Mouse (Mus musculus): Measurements from ENCODE around the gene Atp2c2. TPM values are rescaled to one million over a fixed set of nuclear protein-coding genes. Genes with fewer than 3 reads are reported as not detected.

The Atp2c2 gene
- total and polyA plus RNA-seq, 3 experiments: 0.27 to 0.58 TPM; not detected in 1

DNA sequence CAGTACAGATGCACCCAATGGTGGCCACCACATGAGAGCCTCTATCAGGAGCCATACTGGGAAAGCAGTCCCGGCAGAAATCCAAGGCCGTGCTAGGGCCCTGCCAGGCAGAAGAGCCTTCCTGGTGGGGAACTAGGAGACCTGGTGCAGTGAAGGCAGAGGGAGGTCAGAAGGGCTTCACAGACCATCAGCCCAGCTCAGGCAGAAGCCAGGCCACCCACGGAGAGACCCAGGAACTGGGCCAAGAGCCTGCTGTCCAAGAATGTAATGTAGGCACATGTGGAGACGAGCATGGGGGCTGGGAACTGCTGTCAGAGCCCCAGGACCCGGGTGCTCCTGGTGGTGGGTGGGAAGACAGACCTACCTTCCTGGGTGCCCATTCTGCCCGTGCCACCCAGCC lies 34.5 kb upstream of the Atp2c2 start:
- H3K79me2 ChIP-seq (ENCODE audit: control insufficient read depth, insufficient read depth, low read length, poor library complexity): no peaks in the 10 kb centered on the region
- no peak overlapping the region for H3K4me3 ChIP-seq (ENCODE audit: control insufficient read depth in 1 of 2, insufficient read depth in 1 of 2, low read depth in 2 of 2, low read length in 2 of 2)
- no peaks in the 10 kb centered on the region for H3K4me1 ChIP-seq (ENCODE audit: control insufficient read depth in 1 of 2, insufficient read depth in 2 of 2, low read length in 2 of 2)
- H3K9me3 ChIP-seq (replicated peaks; ENCODE audit: insufficient read depth, low read length): no peaks in the 10 kb centered on the region
- H3K36me3 ChIP-seq (ENCODE audit: control insufficient read depth in 1 of 2, insufficient read depth in 2 of 2, low read length in 2 of 2): no peaks in the 10 kb centered on the region
- no peak for DNase-seq (ENCODE audit: low read depth, low spot score)
- TF ChIP-seq UBTF (IDR thresholded peaks at IDR 0.05; ENCODE audit: borderline replicate concordance, insufficient read depth, low read depth, low read length) (no peak), USF1 (IDR thresholded peaks at IDR 0.05; ENCODE audit: low read depth, low read length) (no peak), ETS1 (IDR thresholded peaks at IDR 0.05; ENCODE audit: low read depth, low read length) (no peak), EP300 (IDR thresholded peaks at IDR 0.05; ENCODE audit: low read depth in 1 of 2, low read length in 2 of 2) (no peak), GATA1 (IDR thresholded peaks at IDR 0.05; ENCODE audit: low read depth, low read length) (no peak), TAL1 (IDR thresholded peaks at IDR 0.05; ENCODE audit: low read length) (no peak), TBP (IDR thresholded peaks at IDR 0.05; ENCODE audit: low read depth, low read length) (no peak), HCFC1 (IDR thresholded peaks at IDR 0.05; ENCODE audit: low read depth, low read length) (no peak), MAFK (IDR thresholded peaks at IDR 0.05; ENCODE audit: borderline replicate concordance, low read depth, low read length) (no peak), GABPA (IDR thresholded peaks at IDR 0.05; ENCODE audit: low read depth, low read length) (no peak), MAX (IDR thresholded peaks at IDR 0.05; ENCODE audit: low read length) (no peak), BHLHE40 (IDR thresholded peaks at IDR 0.05; ENCODE audit: borderline replicate concordance, low read depth, low read length) (no peak), POLR2AphosphoS5 (IDR thresholded peaks at IDR 0.05; ENCODE audit: borderline replicate concordance, low read depth, low read length) (no peak), MEF2A (IDR thresholded peaks at IDR 0.05; ENCODE audit: extremely low read depth, insufficient replicate concordance, low read depth, low read length, poor library complexity, severe bottlenecking) (no peak), USF2 (IDR thresholded peaks at IDR 0.05; ENCODE audit: borderline replicate concordance in 1 of 2, insufficient read depth in 1 of 2, low read depth in 1 of 2, low read length in 2 of 2) (no peak), ZKSCAN1 (IDR thresholded peaks at IDR 0.05; ENCODE audit: low read depth, low read length) (no peak), ZC3H11A (IDR thresholded peaks at IDR 0.05; ENCODE audit: low read depth, low read length) (no peak), ZNF384 (IDR thresholded peaks at IDR 0.05; ENCODE audit: low read depth, low read length) (no peak)
- H3K27me3 ChIP-seq (ENCODE audit: control insufficient read depth in 1 of 2, insufficient read depth in 2 of 2, low read length in 2 of 2): peaks cover 3 to 11% of the 10 kb centered on the region in 2 experiments
- H3K9ac ChIP-seq (ENCODE audit: control insufficient read depth, low read depth, low read length, poor library complexity, severe bottlenecking): no peak overlapping the region
- H3K27ac ChIP-seq (ENCODE audit: control insufficient read depth, low read depth, low read length): no peak overlapping the region

DNA sequence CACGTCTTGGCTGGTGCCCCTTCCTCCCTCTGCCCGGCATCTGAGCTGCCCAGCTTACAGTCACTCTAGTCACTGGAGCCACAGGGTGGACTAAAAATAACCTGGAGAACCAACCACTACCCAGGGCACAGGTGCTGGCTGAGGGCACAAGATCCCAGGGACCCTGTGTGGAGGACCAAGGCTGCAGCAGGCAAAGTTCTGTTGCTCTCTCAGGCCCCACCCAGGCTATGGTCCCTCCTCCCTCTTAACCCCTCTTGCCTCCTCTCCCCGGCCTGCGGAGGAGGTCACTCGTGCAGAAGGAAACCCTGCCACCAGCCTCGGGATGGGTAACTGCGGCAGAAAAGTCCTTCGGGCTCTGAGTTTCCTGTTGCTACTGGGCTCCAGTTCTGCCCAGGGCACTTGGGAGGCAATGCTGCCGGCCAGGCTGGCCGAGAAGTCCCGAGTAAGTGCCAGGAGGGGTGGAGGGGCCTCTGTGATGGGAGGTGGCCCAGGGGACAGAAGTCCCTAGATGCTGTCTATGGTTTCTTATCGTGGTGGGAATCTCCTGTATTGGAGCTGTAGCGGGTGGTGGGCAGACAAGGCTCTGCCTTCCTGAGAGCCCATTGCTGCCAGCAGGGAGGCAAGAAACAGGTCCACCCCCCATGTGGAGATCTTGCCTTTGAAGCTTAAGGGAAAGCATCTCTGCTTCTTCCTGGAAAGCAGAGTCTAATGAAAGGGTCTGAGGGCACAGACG lies 33.4 kb upstream of the Atp2c2 start, which contains the start of gene Wfdc1:
Gene Wfdc1 (plus strand): TSS at position 147 of the 733 bp plus-strand sequence.
- Histone ChIP-seq H3K9ac (ENCODE audit: control insufficient read depth, low read depth, low read length, poor library complexity, severe bottlenecking) (no peak within 1 kb of the TSS), H3K4me3 (ENCODE audit: control insufficient read depth in 1 of 2, insufficient read depth in 1 of 2, low read depth in 2 of 2, low read length in 2 of 2) (no peak within 1 kb of the TSS), H3K79me2 (ENCODE audit: control insufficient read depth, insufficient read depth, low read length, poor library complexity) (no peaks in the 10 kb centered on the region), H3K27me3 (ENCODE audit: control insufficient read depth in 1 of 2, insufficient read depth in 2 of 2, low read length in 2 of 2) (peaks cover 3 to 11% of the 10 kb centered on the region in 2 experiments), H3K9me3 (replicated peaks; ENCODE audit: insufficient read depth, low read length) (no peaks in the 10 kb centered on the region), H3K4me1 (ENCODE audit: control insufficient read depth in 1 of 2, insufficient read depth in 2 of 2, low read length in 2 of 2) (no peaks in the 10 kb centered on the region), H3K27ac (ENCODE audit: control insufficient read depth, low read depth, low read length) (no peak within 1 kb of the TSS), H3K36me3 (ENCODE audit: control insufficient read depth in 1 of 2, insufficient read depth in 2 of 2, low read length in 2 of 2) (no peaks in the 10 kb centered on the region)
- TF ChIP-seq NRF1 (IDR thresholded peaks at IDR 0.05; ENCODE audit: insufficient read depth, low read depth, low read length, poor library complexity, severe bottlenecking) (no peak), EP300 (IDR thresholded peaks at IDR 0.05; ENCODE audit: low read depth in 1 of 2, low read length in 2 of 2) (no peak), RCOR1 (IDR thresholded peaks at IDR 0.05; ENCODE audit: low read depth, low read length) (no peak), NELFE (IDR thresholded peaks at IDR 0.05; ENCODE audit: low read depth, low read length) (no peak), MEF2A (IDR thresholded peaks at IDR 0.05; ENCODE audit: extremely low read depth, insufficient replicate concordance, low read depth, low read length, poor library complexity, severe bottlenecking) (no peak), ETS1 (IDR thresholded peaks at IDR 0.05; ENCODE audit: low read depth, low read length) (no peak), MAX (IDR thresholded peaks at IDR 0.05; ENCODE audit: low read length) (no peak), CHD1 (IDR thresholded peaks at IDR 0.05; ENCODE audit: low read depth, low read length) (no peak), TAL1 (IDR thresholded peaks at IDR 0.05; ENCODE audit: low read length) (no peak), ZNF384 (IDR thresholded peaks at IDR 0.05; ENCODE audit: low read depth, low read length) (no peak), CHD2 (IDR thresholded peaks at IDR 0.05; ENCODE audit: low read length) (no peak), GABPA (IDR thresholded peaks at IDR 0.05; ENCODE audit: low read depth, low read length) (no peak), UBTF (IDR thresholded peaks at IDR 0.05; ENCODE audit: borderline replicate concordance, insufficient read depth, low read depth, low read length) (no peak), E2F4 (IDR thresholded peaks at IDR 0.05; ENCODE audit: borderline replicate concordance, low read depth, low read length) (no peak)
- no peak for DNase-seq (ENCODE audit: low read depth, low spot score)
